Mouse (Mus musculus) embryonic fibroblast, embryonic 13.5 days (primary cell): ENCODE measurements at regions not wholly inside any gene's neighbourhood (a gene's known extent, or its start where the extent isn't known, plus 50 kb on each side); places are given as distances from the start of the nearest gene placed in this dataset.

Experiments used
- H3K27ac ChIP-seq: 2 replicates; pipeline ENCODE4 v1.5.1; 2012; ENCODE audit warnings: low read length, control low read depth, inconsistent platforms; ENCODE audit not compliant: insufficient read depth
- H3K4me1 ChIP-seq: 2 replicates; pipeline ENCODE4 v1.6.1; 2011; ENCODE audit warnings: low read length; ENCODE audit not compliant: control insufficient read depth, insufficient read depth
- H3K4me3 ChIP-seq: 2 replicates; pipeline ENCODE4 v1.5.1; 2011; ENCODE audit warnings: mild to moderate bottlenecking, control low read depth, low read length; ENCODE audit not compliant: insufficient read depth
- CTCF ChIP-seq: IDR thresholded peaks from 2 replicates; pipeline ENCODE4 v1.5.1; 2011; ENCODE audit warnings: mild to moderate bottlenecking, control low read depth, low read length, moderate library complexity, borderline replicate concordance; ENCODE audit not compliant: insufficient read depth
- POLR2A ChIP-seq: IDR thresholded peaks from 2 replicates; pipeline ENCODE4 v1.6.1; 2011; ENCODE audit warnings: low read depth, mild to moderate bottlenecking, control low read depth, low read length, moderate library complexity

GRCm38 (mm10) chr16:62681880-62682279, 104.7 kb downstream of the Nsun3 start:
- Histone ChIP-seq H3K4me1 (no peaks in the 10 kb centered on the region), H3K4me3 (no peak overlapping the region)
- no peak for TF ChIP-seq POLR2A
- TF ChIP-seq CTCF = no peak

DNA sequence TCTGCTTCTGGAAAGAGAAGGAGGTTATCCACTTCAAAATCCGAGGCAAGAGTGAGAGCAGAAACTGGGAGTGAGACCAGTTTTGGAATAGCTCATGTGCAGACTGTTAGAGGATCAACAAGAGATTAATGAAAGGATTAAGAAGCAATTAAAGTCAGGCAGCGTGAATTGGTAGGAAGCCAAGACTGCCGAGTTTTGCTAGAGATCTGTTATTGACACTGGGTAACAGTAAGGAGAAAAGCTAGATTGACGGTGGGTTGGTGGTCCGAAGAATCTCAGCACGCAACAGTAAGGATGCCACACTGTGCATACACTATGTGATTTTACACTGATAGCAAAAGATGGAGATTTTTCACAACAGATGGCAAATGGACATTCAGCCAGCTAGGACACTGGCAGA, 109.8 kb downstream of the Nsun3 start:
- H3K27ac ChIP-seq = no peak overlapping the region
- no peaks in the 10 kb centered on the region for H3K4me1 ChIP-seq
- no peak for TF ChIP-seq POLR2A
- TF ChIP-seq CTCF = no peak
- H3K4me3 ChIP-seq = no peak overlapping the region

More at GRCm38 (mm10) chr16:62681880-62682279, 104.7 kb downstream of the Nsun3 start:
- H3K27ac ChIP-seq = no peak overlapping the region

DNA sequence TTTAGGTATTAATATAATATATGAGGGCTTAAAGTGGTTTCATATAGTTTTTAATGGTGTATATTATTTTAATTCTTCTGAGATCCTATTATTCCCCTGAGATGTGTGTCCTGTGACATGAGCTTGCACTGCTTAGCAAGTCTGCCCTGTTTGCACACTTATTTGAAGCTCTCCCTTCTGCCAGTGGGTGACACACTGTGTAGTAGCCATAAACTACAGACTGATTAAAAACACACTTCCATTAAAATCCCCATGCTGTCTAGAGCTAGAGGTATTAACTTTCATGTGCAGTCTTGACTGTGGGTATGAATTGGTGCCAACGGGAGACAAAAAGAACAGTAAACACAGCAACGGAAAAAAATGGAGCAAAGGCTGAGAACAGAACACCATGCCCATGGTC, 129.2 kb downstream of the Nsun3 start:
- H3K4me3 ChIP-seq = no peak overlapping the region
- H3K27ac ChIP-seq = no peak overlapping the region
- TF ChIP-seq POLR2A (no peak), CTCF (no peak)
- no peaks in the 10 kb centered on the region for H3K4me1 ChIP-seq

- no peak overlapping the region for H3K4me3 ChIP-seq
- TF ChIP-seq CTCF (no peak), POLR2A (no peak)
Measured at GRCm38 (mm10) chr16:62654436-62654835, 132.2 kb downstream of the Nsun3 start.

GRCm38 (mm10) chr16:62653817-62654216, 132.8 kb downstream of the Nsun3 start:
- H3K4me3 ChIP-seq = no peak overlapping the region
- no peaks in the 10 kb centered on the region for H3K4me1 ChIP-seq
- no peak for TF ChIP-seq CTCF
- no peak for TF ChIP-seq POLR2A
- H3K27ac ChIP-seq = no peak overlapping the region

More at GRCm38 (mm10) chr16:62654436-62654835, 132.2 kb downstream of the Nsun3 start:
- no peak overlapping the region for H3K27ac ChIP-seq
- H3K4me1 ChIP-seq = no peaks in the 10 kb centered on the region

GRCm38 (mm10) chr16:62652769-62653465, 133.7 kb downstream of the Nsun3 start:
- H3K4me3 ChIP-seq = no peak overlapping the region
- TF ChIP-seq CTCF (no peak), POLR2A (no peak)
- H3K4me1 ChIP-seq = no peaks in the 10 kb centered on the region
- H3K27ac ChIP-seq = no peak overlapping the region

GRCm38 (mm10) chr16:62650856-62651255, 135.8 kb downstream of the Nsun3 start:
- H3K27ac ChIP-seq = no peak overlapping the region
- H3K4me3 ChIP-seq = no peak overlapping the region
- TF ChIP-seq CTCF (no peak), POLR2A (no peak)
- no peaks in the 10 kb centered on the region for H3K4me1 ChIP-seq

DNA sequence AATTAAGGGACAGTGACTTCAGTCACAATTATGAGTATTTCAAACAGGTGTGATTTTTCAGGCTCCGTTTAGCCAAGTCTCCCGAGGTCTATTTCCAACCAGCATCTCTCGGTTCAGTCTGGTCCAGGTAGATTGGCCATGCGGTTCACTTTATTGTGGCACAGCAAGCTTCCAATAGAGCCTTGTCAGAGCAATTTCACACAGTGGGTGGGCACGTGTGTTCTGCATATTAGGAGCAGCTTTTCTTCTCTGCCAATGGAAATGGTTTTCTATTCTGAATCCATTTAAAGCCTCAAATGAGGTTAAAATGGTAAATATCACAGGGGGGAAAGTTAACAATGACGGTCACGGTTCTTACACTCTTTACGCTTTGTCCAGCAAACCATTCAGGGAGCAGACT, 138.3 kb downstream of the Nsun3 start:
- Histone ChIP-seq H3K4me1 (no peaks in the 10 kb centered on the region), H3K27ac (no peak overlapping the region), H3K4me3 (no peak overlapping the region)
- no peak for TF ChIP-seq POLR2A
- no peak for TF ChIP-seq CTCF

- H3K4me1 ChIP-seq = no peaks in the 10 kb centered on the region
- H3K27ac ChIP-seq = no peak overlapping the region
- no peak overlapping the region for H3K4me3 ChIP-seq
- no peak for TF ChIP-seq CTCF
Measured at GRCm38 (mm10) chr16:62646113-62646512, 140.5 kb downstream of the Nsun3 start.

DNA sequence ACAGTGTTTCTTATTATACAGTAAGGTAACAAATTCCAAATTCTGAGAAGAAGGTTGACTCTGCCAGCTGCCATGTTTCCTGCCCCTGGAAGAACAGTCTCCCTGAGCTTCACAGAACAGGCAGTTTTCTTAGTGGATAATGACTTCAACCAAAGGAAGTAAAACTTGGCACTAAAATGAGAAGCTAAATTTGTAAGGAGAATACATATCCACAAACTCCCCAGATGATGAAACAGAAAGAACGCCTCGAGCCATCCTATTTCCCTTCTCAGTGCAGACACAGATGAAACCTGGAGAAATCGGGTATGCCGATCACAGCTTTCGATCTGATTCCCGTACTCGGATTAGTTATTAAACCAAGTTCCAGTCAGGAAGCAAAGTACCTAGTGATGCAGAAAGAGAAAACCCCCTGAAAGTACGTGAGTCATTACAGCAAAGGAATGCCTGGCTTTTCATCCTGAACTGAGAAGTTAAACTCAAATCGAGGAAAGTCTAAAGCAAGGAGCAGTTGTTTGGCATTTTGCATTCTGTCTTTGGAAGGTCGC, 143.7 kb downstream of the Nsun3 start:
- H3K4me1 ChIP-seq = no peaks in the 10 kb centered on the region
- TF ChIP-seq CTCF (no peak), POLR2A (no peak)
- H3K27ac ChIP-seq = no peak overlapping the region
- H3K4me3 ChIP-seq = no peak overlapping the region

GRCm38 (mm10) chr16:62623938-62624337, 162.7 kb downstream of the Nsun3 start:
- TF ChIP-seq CTCF (no peak), POLR2A (no peak)
- no peak overlapping the region for H3K27ac ChIP-seq
- no peaks in the 10 kb centered on the region for H3K4me1 ChIP-seq
- no peak overlapping the region for H3K4me3 ChIP-seq
